Mouse (Mus musculus) cerebellum, postnatal 25 days (tissue): ENCODE measurements at regions not wholly inside any gene's neighbourhood (a gene's known extent, or its start where the extent isn't known, plus 50 kb on each side); places are given as distances from the start of the nearest gene placed in this dataset.

ENCODE experiments used
- DNase-seq, 2 experiments: peaks; one replicate each; pipeline ENCODE4 v3.0.0; 2021; ENCODE audit warnings: mixed read lengths in 2 of 2

DNA sequence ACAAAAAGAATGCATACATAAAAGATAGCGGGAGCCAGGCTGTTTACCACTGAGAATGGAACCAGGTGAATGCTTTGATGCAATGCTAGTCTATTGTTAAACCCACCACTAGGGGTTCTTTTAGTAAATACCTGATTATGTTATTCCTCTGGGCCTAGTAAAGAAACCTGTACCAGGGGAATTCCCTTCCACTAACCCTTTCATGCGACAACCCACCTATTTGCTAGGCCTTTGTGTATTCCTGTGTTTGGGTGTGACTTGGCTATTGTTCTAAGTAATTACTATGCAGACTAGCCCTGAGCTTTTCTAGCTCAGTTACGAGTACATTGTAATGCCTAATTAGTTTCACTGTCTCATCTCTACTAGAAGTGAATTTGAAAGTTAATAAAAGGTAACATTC, 95.9 kb upstream of the 1700066M21Rik start:
- DNase-seq = no peak

- DNase-seq = no peak
Observed at GRCm38 (mm10) chr1:57296186-57296585, 81.2 kb upstream of the 1700066M21Rik start.

- no peak for DNase-seq
Observed at GRCm38 (mm10) chr1:57298557-57298956, 78.9 kb upstream of the 1700066M21Rik start.

DNA sequence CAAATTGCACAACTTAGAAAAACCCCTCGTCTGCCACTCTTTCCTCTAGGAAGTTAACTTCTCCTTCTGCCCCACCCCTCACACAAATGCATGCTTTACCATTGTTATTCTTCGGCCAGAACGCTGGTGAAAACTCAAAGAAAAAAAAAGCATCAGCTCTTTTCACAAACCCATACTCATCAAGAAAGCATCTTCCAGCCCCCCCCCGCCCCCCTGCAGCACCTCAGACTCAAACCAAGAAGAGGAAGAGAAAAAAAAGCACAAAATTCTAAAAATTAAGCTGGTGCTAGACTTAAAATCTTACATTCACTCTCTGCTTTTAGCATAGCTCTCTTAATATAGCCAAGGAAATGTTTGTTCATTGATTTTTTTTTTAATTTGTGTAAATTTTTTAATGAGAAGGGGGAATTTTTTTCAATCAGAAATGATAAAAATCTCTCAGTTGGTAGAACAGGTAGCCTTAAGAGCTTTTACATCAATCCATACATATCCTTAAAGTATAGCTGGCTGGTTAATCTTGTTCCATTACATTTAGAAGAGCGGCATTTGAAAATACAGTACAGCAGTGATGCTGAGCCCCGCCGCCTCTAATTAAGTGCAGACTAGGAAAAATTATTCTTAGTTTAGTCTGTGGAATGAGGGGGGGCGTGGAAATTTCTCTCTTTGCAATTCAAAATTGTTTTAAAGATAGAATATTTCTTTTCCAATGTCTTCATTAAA, 76.0 kb upstream of the 1700066M21Rik start:
- no peak for DNase-seq

DNA sequence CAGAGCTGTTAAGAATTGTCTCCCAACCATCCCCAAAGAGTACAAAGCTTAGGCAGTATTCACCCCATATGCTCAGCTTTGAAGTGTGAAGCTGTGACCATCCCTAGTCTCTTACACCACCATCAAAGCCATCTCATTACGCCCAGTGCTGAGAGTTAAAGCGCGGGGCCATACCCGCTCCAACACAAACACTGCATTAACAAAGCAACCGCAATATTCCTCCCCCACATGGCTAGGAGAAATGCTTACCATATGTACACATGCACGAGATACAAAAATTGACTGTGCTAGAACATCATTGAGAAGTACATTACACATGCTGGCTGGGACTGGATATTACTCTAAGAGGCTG, 75.5 kb upstream of the 1700066M21Rik start:
- no peak for DNase-seq

GRCm38 (mm10) chr1:57304757-57305156, 72.7 kb upstream of the 1700066M21Rik start:
- DNase-seq = no peak

- DNase-seq = no peak
Observed at GRCm38 (mm10) chr1:57322535-57322934, 54.9 kb upstream of the 1700066M21Rik start.

GRCm38 (mm10) chr1:57323118-57323517, 54.3 kb upstream of the 1700066M21Rik start:
- DNase-seq = no peak

- no peak for DNase-seq
Observed at GRCm38 (mm10) chr1:57325585-57326165, 51.7 kb upstream of the 1700066M21Rik start.
